Mouse (Mus musculus) lung, adult 2 months (tissue): ENCODE measurements around the gene Ambra1. TPM values are rescaled to one million over a fixed set of nuclear protein-coding genes. Genes with fewer than 3 reads are reported as not detected.

Source experiments
- DNase-seq: peaks from one replicate; pipeline ENCODE4 v3.0.0; 2022
- H3K4me1 ChIP-seq: fragments of 200-500 bp; 2 replicates; pipeline ENCODE4 v1.6.1; 2011; ENCODE audit warnings: low read length; ENCODE audit not compliant: control insufficient read depth, insufficient read depth
- H3K4me3 ChIP-seq: fragments of 200-500 bp; replicated peaks from 2 replicates; pipeline ENCODE3; 2011; ENCODE audit warnings: low read depth, mild to moderate bottlenecking, control low read depth, low read length; ENCODE audit errors: extremely low read depth
- CTCF ChIP-seq: fragments of 200-500 bp; IDR thresholded peaks from 2 replicates; pipeline ENCODE4 v1.5.1; 2011; ENCODE audit warnings: mild to moderate bottlenecking, low read length, control low read depth; ENCODE audit not compliant: insufficient read depth
- POLR2A ChIP-seq: fragments of 200-500 bp; IDR thresholded peaks from 2 replicates; pipeline ENCODE4 v1.6.1; 2011; ENCODE audit warnings: low read depth, mild to moderate bottlenecking, control low read depth, low read length, borderline replicate concordance; ENCODE audit errors: extremely low read depth
- WGBS: fragments of 180-500 bp; shearing (Covaris S2); methylation state at CpG from one replicate; pipeline ENCODE4 v1.1.7; 2018; 5-methylcytosine and 5-hydroxymethylcytosine counted together
- polyA plus RNA-seq: library from polyadenylated mRNA; depleted of rRNA; stranded (reverse); fragments of >200 nt; gene quantifications from 2 replicates; pipeline ENCODE4 v1.2.3, GENCODE M21; 2012

Gene Ambra1
- polyA plus RNA-seq, 1 experiment = 20.0 TPM

DNA sequence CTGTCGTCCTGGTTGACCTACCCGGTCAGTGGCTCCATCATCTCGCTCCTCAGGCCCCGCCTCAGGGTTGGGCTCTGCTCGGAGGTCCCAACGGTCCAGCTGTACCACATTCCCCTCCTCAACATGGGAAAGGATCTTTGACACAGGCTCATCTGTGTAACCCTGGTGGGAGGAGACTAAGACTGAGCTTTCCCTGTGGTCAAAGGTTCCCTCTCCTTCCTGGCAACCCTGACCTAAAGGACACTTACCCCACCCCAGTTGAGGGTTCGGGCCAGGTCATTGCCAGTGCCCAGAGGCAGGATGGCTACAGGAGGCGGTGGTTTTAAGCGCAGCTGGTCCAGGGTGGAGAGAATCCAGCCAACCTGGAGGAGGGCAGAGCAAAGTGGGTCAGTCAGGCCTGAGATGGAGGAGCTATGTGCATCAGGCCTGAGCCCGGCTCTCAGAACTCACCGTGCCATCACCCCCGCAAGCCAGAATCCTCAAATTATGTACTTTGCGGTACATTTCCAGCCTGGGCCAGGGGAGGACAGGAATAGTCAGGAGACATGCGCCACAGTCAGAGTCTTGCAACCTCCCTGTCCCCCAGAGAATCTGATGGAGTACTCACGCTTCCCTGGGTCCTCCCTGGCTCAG lies 209.5 kb downstream of the Ambra1 start:
- Histone ChIP-seq H3K4me3 (no peak overlapping the region), H3K4me1 (peaks cover 3% of the 10 kb centered on the region)
- DNase-seq = no peak
- 86% methylated on average over 15 of the region's 15 CpGs for WGBS
- TF ChIP-seq POLR2A = no peak
- TF ChIP-seq CTCF = no peak

GRCm38 (mm10) chr2:91942356-91942755 lies 212.4 kb downstream of the Ambra1 start:
- DNase-seq = no peak
- peaks cover 16% of the 10 kb centered on the region for H3K4me1 ChIP-seq
- TF ChIP-seq CTCF (no peak), POLR2A (no peak)
- H3K4me3 ChIP-seq = no peak overlapping the region
- 71% methylated on average over 6 of the region's 6 CpGs for WGBS

GRCm38 (mm10) chr2:91944170-91944950 lies 214.4 kb downstream of the Ambra1 start:
- Histone ChIP-seq H3K4me3 (no peak overlapping the region), H3K4me1 (peaks cover 34% of the 10 kb centered on the region)
- TF ChIP-seq CTCF = peak; percentile 97
- TF ChIP-seq POLR2A = no peak
- WGBS = 43% methylated on average over 13 of the region's 13 CpGs
- peak; percentile 82 for DNase-seq

DNA sequence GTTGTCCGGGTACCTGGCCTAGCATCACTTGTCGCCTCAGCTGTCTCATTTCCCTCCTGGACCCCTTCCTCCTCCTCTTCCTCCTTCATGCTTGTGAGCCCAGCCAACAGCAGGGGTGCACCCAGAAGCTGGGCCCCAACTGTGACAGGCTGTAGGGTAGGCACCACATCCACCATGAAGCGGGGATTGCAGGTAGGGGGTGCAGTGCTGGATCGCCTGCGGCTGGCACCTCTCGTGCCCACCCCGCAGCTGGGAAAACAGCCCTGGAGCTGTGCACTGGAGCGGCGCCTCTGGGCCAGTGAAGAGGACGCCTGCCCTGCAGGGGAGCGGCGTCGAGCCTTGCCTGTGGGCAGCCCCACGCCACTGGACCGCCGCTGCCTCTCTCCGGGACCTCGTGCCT lies 215.5 kb downstream of the Ambra1 start, which contains the start of gene Gm9821:
Gene Gm9821, plus strand, starts transcription at position 221 of the 400 bp plus-strand sequence.
- no peak for DNase-seq
- 87% methylated on average over 18 of the region's 18 CpGs for WGBS
- TF ChIP-seq CTCF (no peak), POLR2A (no peak)
- H3K4me1 ChIP-seq = peaks cover 44% of the 10 kb centered on the region
- H3K4me3 ChIP-seq = no peak within 1 kb of the TSS

- H3K4me1 ChIP-seq = peaks cover 51% of the 10 kb centered on the region
Measured at GRCm38 (mm10) chr2:91946836-91947235, 216.9 kb downstream of the Ambra1 start.

DNA sequence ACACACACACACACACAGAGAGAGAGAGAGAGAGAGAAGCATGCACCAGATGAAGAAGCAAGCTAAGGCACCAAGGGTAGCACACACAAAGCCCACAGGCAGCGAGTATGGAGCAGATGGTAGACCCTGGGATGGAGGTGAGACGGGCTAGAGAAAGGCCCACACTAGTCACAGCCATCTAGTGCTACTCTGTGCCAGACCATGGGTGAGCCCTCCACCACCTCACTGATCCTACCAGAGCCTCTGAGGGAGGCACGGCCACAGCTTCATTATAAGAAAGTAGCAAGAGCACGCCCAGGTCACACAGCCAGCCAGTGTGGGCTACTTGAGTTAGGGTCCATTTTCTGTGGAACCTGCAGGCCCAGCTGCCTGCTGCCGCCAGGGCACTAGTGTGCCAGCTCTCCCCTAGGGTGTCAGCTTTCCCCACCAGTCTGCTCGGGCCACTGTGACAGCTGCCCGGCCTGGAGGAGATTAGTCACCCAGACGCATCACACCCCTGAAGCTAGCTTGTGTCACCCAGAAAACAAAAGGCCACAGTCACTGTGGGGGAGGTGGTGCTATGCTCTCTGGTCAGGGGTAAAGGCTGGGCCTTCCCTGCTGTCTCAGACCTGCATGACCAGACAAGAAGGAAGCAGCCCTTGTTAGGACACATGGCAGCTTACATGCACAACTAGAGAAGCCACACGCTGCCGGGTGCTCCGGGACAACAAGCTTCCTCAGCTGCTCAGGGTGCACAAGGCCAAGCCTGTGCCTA lies 217.6 kb downstream of the Ambra1 start:
- H3K4me3 ChIP-seq = peak overlapping the region; percentile 2
- DNase-seq = no peak
- no peak for TF ChIP-seq POLR2A
- TF ChIP-seq CTCF = no peak
- H3K4me1 ChIP-seq = peaks cover 51% of the 10 kb centered on the region
- WGBS = 45% methylated on average over 11 of the region's 11 CpGs

More at GRCm38 (mm10) chr2:91946836-91947235, 216.9 kb downstream of the Ambra1 start:
- no peak for DNase-seq
- no peak for TF ChIP-seq POLR2A
- 33% methylated on average over 6 of the region's 6 CpGs for WGBS
- no peak overlapping the region for H3K4me3 ChIP-seq

- WGBS = 48% methylated on average over 6 of the region's 6 CpGs
- Histone ChIP-seq H3K4me3 (peak overlapping the region; percentile 2), H3K4me1 (peaks cover 54% of the 10 kb centered on the region)
- no peak for DNase-seq
- TF ChIP-seq CTCF (no peak), POLR2A (no peak)
Measured at GRCm38 (mm10) chr2:91948151-91948509, 218.2 kb downstream of the Ambra1 start.

GRCm38 (mm10) chr2:91948792-91949241 lies 218.9 kb downstream of the Ambra1 start:
- TF ChIP-seq CTCF = no peak
- TF ChIP-seq POLR2A = no peak
- peaks cover 58% of the 10 kb centered on the region for H3K4me1 ChIP-seq
- H3K4me3 ChIP-seq = no peak overlapping the region
- no peak for DNase-seq
- WGBS = 39% methylated on average over 3 of the region's 3 CpGs
